In genomic region chr19:32634916-32635315, GRCm38 (mm10) we compare ENCODE assay signal across 29 mouse cellular contexts. TPM values are rescaled to one million over a fixed set of nuclear protein-coding genes. Genes with fewer than 3 reads are reported as not detected.
DNase-seq lines count a peak whose midpoint lies in the region; ATAC-seq lines count a peak whose summit lies in the region.
"Had no signal": no experiment of that assay in that cellular context is flagged by ENCODE, and none has a peak within 500 bp of the region (broad histone marks: within the 10 kb centered on the region; RNA-seq: fewer than 3 reads in every experiment).

No protein-coding gene starts in this region.

- ATAC-seq in heart, embryonic 12.5 days (ENCODE audit: insufficient number of reproducible peaks, low FRiP score), result no peak
- ATAC-seq in megakaryocyte-erythroid progenitor cell, adult 5-6 weeks (replicated peaks; ENCODE audit: low FRiP score, low TSS enrichment, poor library complexity, severe bottlenecking), result no peak
- ATAC-seq: CD4-positive, CD25-positive, alpha-beta regulatory T cell, adult 4 months; forebrain, embryonic 13.5 days; intestine, postnatal 0 days; midbrain, embryonic 16.5 days had no signal

- 75% methylated on average over 8 of the region's 8 CpGs for WGBS in heart, embryonic 12.5 days
- WGBS in embryonic facial prominence, embryonic 10.5 days, result 70% methylated on average over 8 of the region's 8 CpGs

- no peak overlapping the region for H3K4me3 ChIP-seq in heart, embryonic 12.5 days
- no peak overlapping the region for H3K4me3 ChIP-seq in embryonic facial prominence, embryonic 10.5 days
- H3K4me3 ChIP-seq: erythroblast, embryonic 14.5 days; forebrain, embryonic 13.5 days; heart, embryonic 15.5 days; myocyte; neural tube, embryonic 12.5 days had no signal

- H3K27me3 ChIP-seq in heart, embryonic 12.5 days (replicated peaks), result no peaks in the 10 kb centered on the region
- no peaks in the 10 kb centered on the region for H3K27me3 ChIP-seq in embryonic facial prominence, embryonic 10.5 days (replicated peaks; ENCODE audit: low read depth, poor library complexity, severe bottlenecking)
- H3K27me3 ChIP-seq: forebrain, embryonic 13.5 days; heart, embryonic 15.5 days; neural tube, embryonic 12.5 days had no signal

- intact Hi-C loops in heart, postnatal 14 days (cut with DNase I), result loop anchor here (5.0 kb wide), 1 partner anchor 38 kb away; the partner anchor contains the start of gene Papss2

- H3K27ac ChIP-seq in heart, embryonic 12.5 days (ENCODE audit: poor library complexity, severe bottlenecking), result no peak overlapping the region
- H3K27ac ChIP-seq in embryonic facial prominence, embryonic 10.5 days (replicated peaks), result peak overlapping the region; percentile 14; the same call in 1 of the 2 replicates
- H3K27ac ChIP-seq: forebrain, embryonic 13.5 days; heart, embryonic 15.5 days; hindbrain, embryonic 14.5 days; liver, embryonic 14.5 days; macrophage; neural tube, embryonic 12.5 days had no signal

- H3K4me1 ChIP-seq in heart, embryonic 12.5 days (replicated peaks), result peaks cover 19% of the 10 kb centered on the region
- H3K4me1 ChIP-seq in embryonic facial prominence, embryonic 10.5 days, result peaks cover 12% of the 10 kb centered on the region; the same call in 1 of the 2 replicates
- H3K4me1 ChIP-seq: forebrain, embryonic 13.5 days; neural tube, embryonic 12.5 days had no signal

- H3K36me3 ChIP-seq in heart, embryonic 12.5 days, result peaks cover 5% of the 10 kb centered on the region; the same call in 1 of the 2 replicates
- no peaks in the 10 kb centered on the region for H3K36me3 ChIP-seq in embryonic facial prominence, embryonic 10.5 days (replicated peaks)
- H3K36me3 ChIP-seq: heart, embryonic 15.5 days; neural tube, embryonic 12.5 days had no signal

- no peaks in the 10 kb centered on the region for H3K9me3 ChIP-seq in heart, embryonic 12.5 days (replicated peaks)
- H3K9me3 ChIP-seq in embryonic facial prominence, embryonic 10.5 days, result no peaks in the 10 kb centered on the region
- H3K9me3 ChIP-seq: forebrain, embryonic 13.5 days; heart, embryonic 15.5 days; neural tube, embryonic 12.5 days had no signal

- DNase-seq in heart, adult 18-20 months, result peak; percentile 25 to 62
- DNase-seq in R1 (ENCODE audit: low read depth, low spot score), result peak; percentile 64
- DNase-seq in embryonic facial prominence, embryonic 10.5 days (ENCODE audit: low spot score), result no peak
- DNase-seq in heart, postnatal 14 days, result peak; percentile 22
- DNase-seq in spleen, adult 18-20 months, result no peak
- no peak for DNase-seq in right cerebral cortex, postnatal 25 days
- DNase-seq: adrenal gland, adult 8-10 months; cerebellum, adult 11 months; cerebellum, adult 9-11 months; embryo, embryonic 11 days; kidney, postnatal 14 days; layer of hippocampus, adult 9-11 months; liver; lung, adult 2 months; lung, postnatal 10 days; thymus, postnatal 4 days had no signal

- no peak overlapping the region for H3K4me2 ChIP-seq in heart, embryonic 12.5 days
- H3K4me2 ChIP-seq: forebrain, embryonic 13.5 days; heart, embryonic 15.5 days; hindbrain, embryonic 14.5 days; neural tube, embryonic 12.5 days had no signal

- no peak overlapping the region for H3K9ac ChIP-seq in heart, embryonic 12.5 days
- H3K9ac ChIP-seq: forebrain, embryonic 13.5 days; heart, embryonic 15.5 days; hindbrain, embryonic 14.5 days; liver, embryonic 14.5 days; neural tube, embryonic 12.5 days had no signal

RNA-seq across cellular contexts. Expression of gene Papss2, which starts 39.3 kb away (rescaled TPM):
- total RNA-seq in heart, adult 18-20 months (2021), result 10 to 100 TPM; 13.1 to 15.2 TPM
- polyA plus RNA-seq in heart, embryonic 12.5 days (2016; fragmentation: Nextera tagmentation; extraction: Ambion mirVana), result 27.1 and 27.5 TPM in 2 replicates
- polyA plus RNA-seq in embryonic facial prominence, embryonic 10.5 days (2016; fragmentation: Nextera tagmentation; extraction: Ambion mirVana), result 1.6 and 3.1 TPM in 2 replicates
- 10 to 100 TPM; 15.6 to 18.7 TPM for total RNA-seq in heart, postnatal 14 days (2021)
- 0.82 and 0.96 TPM in 2 replicates for total RNA-seq in megakaryocyte-erythroid progenitor cell, adult 5-6 weeks (2014; fragmentation: Nextera tagmentation)
- 0.38 and 0.61 TPM in 2 replicates for total RNA-seq in megakaryocyte-erythroid progenitor cell, adult 5-6 weeks (2017)

Comparison
In these comparisons a context has a peak if more than half of its experiments do, and no peak if none do; other contexts are left out.
1. DNase-seq: peak in heart, adult 18-20 months (2 of 2), R1 (single experiment) and heart, postnatal 14 days (2 of 2); none in embryonic facial prominence, embryonic 10.5 days (single experiment), spleen, adult 18-20 months (0 of 2) and right cerebral cortex, postnatal 25 days (single experiment).
2. RNA of gene Papss2, which starts 39.3 kb away (total RNA-seq): 15.6 to 18.7 TPM in heart, postnatal 14 days and 13.1 to 15.2 TPM in heart, adult 18-20 months; 0.38 to 0.96 TPM in megakaryocyte-erythroid progenitor cell, adult 5-6 weeks; every median in the first group is over 4 times any median in the second.